Comparison of ENCODE assay signal across 22 mouse cellular contexts in the genomic region with DNA sequence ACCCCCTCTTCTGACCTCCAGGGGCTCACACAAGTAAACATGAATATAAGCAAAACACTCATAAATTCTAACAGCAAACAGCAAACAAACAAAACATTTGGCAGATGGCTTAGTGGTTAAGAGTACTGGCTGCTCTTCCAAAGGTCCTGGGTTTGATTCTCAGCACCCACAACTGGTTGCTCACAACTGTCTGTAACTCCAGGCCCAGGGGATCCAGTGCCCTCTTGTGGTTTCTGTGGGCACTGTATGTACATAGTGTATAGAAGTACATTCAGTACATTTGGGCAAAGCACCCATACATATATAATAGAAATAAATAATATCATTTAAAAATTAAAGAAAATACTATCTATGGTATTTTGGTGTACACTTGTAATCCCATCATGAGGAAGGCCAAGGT. TPM values are rescaled to one million over a fixed set of nuclear protein-coding genes. Genes with fewer than 3 reads are reported as not detected.
DNase-seq lines count a peak whose midpoint lies in the region; ATAC-seq and TF ChIP-seq lines count a peak whose summit lies in the region.
"Had no signal": no experiment of that assay in that cellular context is flagged by ENCODE, and none has a peak within 500 bp of the region (broad histone marks: within the 10 kb centered on the region; RNA-seq: fewer than 3 reads in every experiment).

No protein-coding gene starts in this region.

- H3K36me3 ChIP-seq in intestine, postnatal 0 days (ENCODE audit: control insufficient read depth, insufficient read depth) = no peaks in the 10 kb centered on the region; the same call in 1 of the 2 replicates
- no peaks in the 10 kb centered on the region for H3K36me3 ChIP-seq in intestine, embryonic 16.5 days (ENCODE audit: control insufficient read depth, insufficient read depth, low read length)
- H3K36me3 ChIP-seq in midbrain, postnatal 0 days (ENCODE audit: insufficient read depth, low read length) = peaks cover 5% of the 10 kb centered on the region; the same call in 1 of the 2 replicates
- H3K36me3 ChIP-seq in midbrain, embryonic 10.5 days = peaks cover 40% of the 10 kb centered on the region

- H3K27ac ChIP-seq in intestine, postnatal 0 days (ENCODE audit: low read depth, low read length) = no peak overlapping the region
- H3K27ac ChIP-seq in intestine, embryonic 16.5 days (ENCODE audit: low read length) = no peak overlapping the region
- no peak overlapping the region for H3K27ac ChIP-seq in midbrain, postnatal 0 days (ENCODE audit: low read depth, low read length)
- no peak overlapping the region for H3K27ac ChIP-seq in midbrain, embryonic 10.5 days (replicated peaks)
- H3K27ac ChIP-seq: forebrain, embryonic 10.5 days; hindbrain, embryonic 15.5 days; limb, embryonic 12.5 days; liver, embryonic 15.5 days had no signal

- H3K4me1 ChIP-seq in intestine, postnatal 0 days (replicated peaks; ENCODE audit: control insufficient read depth, insufficient read depth, low read length) = no peaks in the 10 kb centered on the region; the same call in none of the 2 replicates
- H3K4me1 ChIP-seq in intestine, embryonic 16.5 days (ENCODE audit: control insufficient read depth, insufficient read depth, low read length) = peaks cover 14% of the 10 kb centered on the region
- H3K4me1 ChIP-seq in midbrain, postnatal 0 days (ENCODE audit: insufficient read depth, low read length) = 0 out of 2 replicates have a peak, but pooled peaks cover 3% of the 10 kb centered on the region
- peaks cover 23% of the 10 kb centered on the region for H3K4me1 ChIP-seq in midbrain, embryonic 10.5 days

- H3K4me3 ChIP-seq in intestine, postnatal 0 days (ENCODE audit: low read depth, low read length) = no peak overlapping the region
- no peak overlapping the region for H3K4me3 ChIP-seq in intestine, embryonic 16.5 days (ENCODE audit: low read length)
- no peak overlapping the region for H3K4me3 ChIP-seq in midbrain, postnatal 0 days (ENCODE audit: low read depth, low read length)
- H3K4me3 ChIP-seq in midbrain, embryonic 10.5 days = no peak overlapping the region
- H3K4me3 ChIP-seq: forebrain, embryonic 10.5 days; hindbrain, embryonic 15.5 days; limb, embryonic 12.5 days; liver, embryonic 15.5 days had no signal

- H3K9ac ChIP-seq in intestine, postnatal 0 days (ENCODE audit: low read depth, low read length) = no peak overlapping the region
- H3K9ac ChIP-seq in intestine, embryonic 16.5 days (ENCODE audit: low read depth, low read length) = no peak overlapping the region
- no peak overlapping the region for H3K9ac ChIP-seq in midbrain, postnatal 0 days (replicated peaks; ENCODE audit: low read length, poor library complexity, severe bottlenecking)
- H3K9ac ChIP-seq: hindbrain, embryonic 15.5 days; limb, embryonic 12.5 days; liver, embryonic 15.5 days had no signal

- TF ChIP-seq CTCF in intestine, postnatal 0 days (IDR thresholded peaks at IDR 0.05; ENCODE audit: low read depth) = peak; percentile 47
- peak; percentile 26 for TF ChIP-seq CTCF in midbrain, postnatal 0 days (IDR thresholded peaks at IDR 0.05)

- H3K4me2 ChIP-seq in intestine, postnatal 0 days (replicated peaks; ENCODE audit: low read depth) = no peak overlapping the region
- no peak overlapping the region for H3K4me2 ChIP-seq in intestine, embryonic 16.5 days (ENCODE audit: low read depth, low read length)
- H3K4me2 ChIP-seq in midbrain, postnatal 0 days (ENCODE audit: low read depth, low read length, poor library complexity, severe bottlenecking) = no peak overlapping the region
- H3K4me2 ChIP-seq: hindbrain, embryonic 15.5 days; limb, embryonic 12.5 days; liver, embryonic 15.5 days had no signal

- no peaks in the 10 kb centered on the region for H3K27me3 ChIP-seq in intestine, postnatal 0 days (replicated peaks; ENCODE audit: control insufficient read depth, insufficient read depth, low read length)
- H3K27me3 ChIP-seq in intestine, embryonic 16.5 days (replicated peaks; ENCODE audit: control insufficient read depth, insufficient read depth, low read length) = no peaks in the 10 kb centered on the region
- H3K27me3 ChIP-seq in midbrain, postnatal 0 days (ENCODE audit: insufficient read depth, low read length) = no peaks in the 10 kb centered on the region
- no peaks in the 10 kb centered on the region for H3K27me3 ChIP-seq in midbrain, embryonic 10.5 days (ENCODE audit: low read depth, poor library complexity, severe bottlenecking)
- H3K27me3 ChIP-seq: hindbrain, embryonic 15.5 days; limb, embryonic 12.5 days; liver, embryonic 15.5 days; Patski had no signal

- no peak for ATAC-seq in CD4-positive, CD25-positive, alpha-beta regulatory T cell, adult 4 months
- ATAC-seq in intestine, postnatal 0 days = no peak
- no peak for ATAC-seq in intestine, embryonic 16.5 days
- ATAC-seq in midbrain, postnatal 0 days (ENCODE audit: low FRiP score) = no peak
- ATAC-seq: midbrain, embryonic 16.5 days; Patski had no signal

- H3K9me3 ChIP-seq in intestine, postnatal 0 days (ENCODE audit: control insufficient read depth) = no peaks in the 10 kb centered on the region
- H3K9me3 ChIP-seq in intestine, embryonic 16.5 days (ENCODE audit: control insufficient read depth, low read length) = no peaks in the 10 kb centered on the region
- H3K9me3 ChIP-seq in midbrain, postnatal 0 days (ENCODE audit: low read length) = no peaks in the 10 kb centered on the region
- H3K9me3 ChIP-seq in midbrain, embryonic 10.5 days (replicated peaks) = peaks cover 7% of the 10 kb centered on the region; the same call in 1 of the 2 replicates
- H3K9me3 ChIP-seq: hindbrain, embryonic 15.5 days; limb, embryonic 12.5 days; liver, embryonic 15.5 days had no signal

- peak; percentile 24 for DNase-seq in CD4-positive, CD25-positive, alpha-beta regulatory T cell, adult 2 months (ENCODE audit: low read depth, low spot score)
- no peak for DNase-seq in midbrain, postnatal 0 days (ENCODE audit: low spot score)
- no peak for DNase-seq in midbrain, embryonic 10.5 days (ENCODE audit: low spot score)
- DNase-seq in kidney, postnatal 25 days = no peak
- DNase-seq in right cerebral cortex, postnatal 10 days (ENCODE audit: low spot score in 2 of 2) = no peak
- DNase-seq: adrenal gland, postnatal 14 days; cerebellum, postnatal 36 days; gastrocnemius, postnatal 10 days; heart, adult 11 months; heart, postnatal 36 days; kidney, adult 2 months; kidney, postnatal 4 days; thymus, postnatal 14 days had no signal

RNA-seq across cellular contexts. Expression of a gene that starts 2.9 kb away (rescaled TPM):
- 100 to 1,000 TPM; 104 to 141 TPM for polyA plus RNA-seq in CD4-positive, CD25-positive, alpha-beta regulatory T cell, adult 4 months (2017; shearing (Covaris generic))
- polyA plus RNA-seq in intestine, postnatal 0 days (2015; fragmentation: Nextera tagmentation; extraction: Ambion mirVana) = 179 TPM in 2 replicates
- 236 and 245 TPM in 2 replicates for polyA plus RNA-seq in intestine, embryonic 16.5 days (2015; fragmentation: Nextera tagmentation; extraction: Ambion mirVana)
- total RNA-seq in midbrain, postnatal 0 days (2014; rRNA removed) = 114 and 127 TPM in 2 replicates
- 159 and 180 TPM in 2 replicates for polyA plus RNA-seq in midbrain, postnatal 0 days (2015; fragmentation: Nextera tagmentation; extraction: Ambion mirVana)
- polyA plus RNA-seq in midbrain, embryonic 10.5 days (2016; fragmentation: Nextera tagmentation; extraction: Ambion mirVana) = 164 and 166 TPM in 2 replicates

RNA-seq across cellular contexts. Expression of a gene that starts 3.3 kb away (rescaled TPM):
- polyA plus RNA-seq in CD4-positive, CD25-positive, alpha-beta regulatory T cell, adult 4 months (2017; shearing (Covaris generic)) = not detected
- 0.20 and 0.25 TPM in 2 replicates for polyA plus RNA-seq in intestine, postnatal 0 days (2015; fragmentation: Nextera tagmentation; extraction: Ambion mirVana)
- polyA plus RNA-seq in intestine, embryonic 16.5 days (2015; fragmentation: Nextera tagmentation; extraction: Ambion mirVana) = 0.24 and 0.28 TPM in 2 replicates
- total RNA-seq in midbrain, postnatal 0 days (2014; rRNA removed) = 0.38 TPM in 1 of 2 replicates, not detected in the other
- 0.23 and 0.32 TPM in 2 replicates for polyA plus RNA-seq in midbrain, postnatal 0 days (2015; fragmentation: Nextera tagmentation; extraction: Ambion mirVana)
- polyA plus RNA-seq in midbrain, embryonic 10.5 days (2016; fragmentation: Nextera tagmentation; extraction: Ambion mirVana) = 0.37 and 0.87 TPM in 2 replicates
- total RNA-seq: adrenal gland, postnatal 14 days; gastrocnemius, postnatal 10 days; heart, postnatal 36 days had no signal

RNA-seq across cellular contexts. Expression of a gene that starts 30.8 kb away (rescaled TPM):
- 1 to 10 TPM; 4.8 to 6.1 TPM for polyA plus RNA-seq in CD4-positive, CD25-positive, alpha-beta regulatory T cell, adult 4 months (2017; shearing (Covaris generic))
- polyA plus RNA-seq in intestine, postnatal 0 days (2015; fragmentation: Nextera tagmentation; extraction: Ambion mirVana) = 3.1 and 3.6 TPM in 2 replicates
- polyA plus RNA-seq in intestine, embryonic 16.5 days (2015; fragmentation: Nextera tagmentation; extraction: Ambion mirVana) = 9.7 and 10.1 TPM in 2 replicates
- total RNA-seq in midbrain, postnatal 0 days (2014; rRNA removed) = 3.7 and 6.9 TPM in 2 replicates
- polyA plus RNA-seq in midbrain, postnatal 0 days (2015; fragmentation: Nextera tagmentation; extraction: Ambion mirVana) = 7.0 TPM in 2 replicates
- 10.6 and 12.7 TPM in 2 replicates for polyA plus RNA-seq in midbrain, embryonic 10.5 days (2016; fragmentation: Nextera tagmentation; extraction: Ambion mirVana)

RNA-seq across cellular contexts. Expression of a gene that starts 31.1 kb away (rescaled TPM):
- 10 to 100 TPM; 66.0 to 83.2 TPM for polyA plus RNA-seq in CD4-positive, CD25-positive, alpha-beta regulatory T cell, adult 4 months (2017; shearing (Covaris generic))
- 17.0 and 19.2 TPM in 2 replicates for polyA plus RNA-seq in intestine, postnatal 0 days (2015; fragmentation: Nextera tagmentation; extraction: Ambion mirVana)
- polyA plus RNA-seq in intestine, embryonic 16.5 days (2015; fragmentation: Nextera tagmentation; extraction: Ambion mirVana) = 39.9 and 41.9 TPM in 2 replicates
- total RNA-seq in midbrain, postnatal 0 days (2014; rRNA removed) = 64.4 and 74.0 TPM in 2 replicates
- polyA plus RNA-seq in midbrain, postnatal 0 days (2015; fragmentation: Nextera tagmentation; extraction: Ambion mirVana) = 17.9 and 20.6 TPM in 2 replicates
- 76.9 and 91.8 TPM in 2 replicates for polyA plus RNA-seq in midbrain, embryonic 10.5 days (2016; fragmentation: Nextera tagmentation; extraction: Ambion mirVana)

RNA-seq across cellular contexts. Expression of a gene that starts 32.3 kb away (rescaled TPM):
- polyA plus RNA-seq in CD4-positive, CD25-positive, alpha-beta regulatory T cell, adult 4 months (2017; shearing (Covaris generic)) = not detected
- polyA plus RNA-seq in intestine, postnatal 0 days (2015; fragmentation: Nextera tagmentation; extraction: Ambion mirVana) = 521 and 623 TPM in 2 replicates
- 201 and 253 TPM in 2 replicates for polyA plus RNA-seq in intestine, embryonic 16.5 days (2015; fragmentation: Nextera tagmentation; extraction: Ambion mirVana)
- 4.9 and 11.5 TPM in 2 replicates for total RNA-seq in midbrain, postnatal 0 days (2014; rRNA removed)
- 3.9 and 4.3 TPM in 2 replicates for polyA plus RNA-seq in midbrain, postnatal 0 days (2015; fragmentation: Nextera tagmentation; extraction: Ambion mirVana)
- polyA plus RNA-seq in midbrain, embryonic 10.5 days (2016; fragmentation: Nextera tagmentation; extraction: Ambion mirVana) = 17.9 and 19.5 TPM in 2 replicates
- polyA plus RNA-seq: limb, embryonic 12.5 days had no signal
